Mouse (Mus musculus) cerebral cortex, adult 2 months (tissue): ENCODE measurements around the gene Bmper.

Source experiments
- WGBS: fragments of 180-500 bp; shearing (Covaris S2); methylation state at CpG from one replicate; pipeline ENCODE4 v1.1.7; 2018; 5-methylcytosine and 5-hydroxymethylcytosine counted together

Bmper gene

GRCm38 (mm10) chr9:23300376-23300775 lies 77.5 kb downstream of the Bmper start:
- WGBS = 88% methylated on average over 8 of the region's 8 CpGs

- WGBS = 76% methylated on average over 4 of the region's 4 CpGs
Measured at GRCm38 (mm10) chr9:23305681-23306080, 82.8 kb downstream of the Bmper start.

GRCm38 (mm10) chr9:23306226-23306625 lies 83.3 kb downstream of the Bmper start:
- 93% methylated on average over 4 of the region's 4 CpGs for WGBS

GRCm38 (mm10) chr9:23307835-23308234 lies 85.0 kb downstream of the Bmper start:
- WGBS = 90% methylated on average over 2 of the region's 2 CpGs

- WGBS = 85% methylated on average over 3 of the region's 3 CpGs
Measured at GRCm38 (mm10) chr9:23310953-23311352, 88.1 kb downstream of the Bmper start.

- 63% methylated on average over 2 of the region's 2 CpGs for WGBS
Measured at GRCm38 (mm10) chr9:23312877-23313276, 90.0 kb downstream of the Bmper start.

- whole genome bisulfite sequencing = 84% methylated on average over 5 of the region's 5 CpGs
Measured at GRCm38 (mm10) chr9:23315631-23316330, 92.9 kb downstream of the Bmper start.

GRCm38 (mm10) chr9:23327830-23328229 lies 105.0 kb downstream of the Bmper start:
- 59% methylated on average over 3 of the region's 3 CpGs for WGBS

- WGBS = 81% methylated on average over 3 of the region's 3 CpGs
Measured at GRCm38 (mm10) chr9:23333041-23333622, 110.3 kb downstream of the Bmper start.

- WGBS = 85% methylated on average over 8 of the region's 8 CpGs
Measured at GRCm38 (mm10) chr9:23345093-23345844, 122.4 kb downstream of the Bmper start.

GRCm38 (mm10) chr9:23349603-23350002 lies 126.7 kb downstream of the Bmper start:
- WGBS = 74% methylated on average over 5 of the region's 5 CpGs

- WGBS = 57% methylated on average over 8 of the region's 8 CpGs
Measured at GRCm38 (mm10) chr9:23351400-23351799, 128.5 kb downstream of the Bmper start.

GRCm38 (mm10) chr9:23352396-23352795 lies 129.5 kb downstream of the Bmper start:
- WGBS = 88% methylated on average over 2 of the region's 2 CpGs

- 30% methylated on average over 5 of the region's 5 CpGs for WGBS
Measured at GRCm38 (mm10) chr9:23354201-23354820, 131.4 kb downstream of the Bmper start.

GRCm38 (mm10) chr9:23358108-23358507 lies 135.2 kb downstream of the Bmper start:
- 97% methylated on average over 2 of the region's 2 CpGs for WGBS

- 71% methylated on average over 2 of the region's 2 CpGs for WGBS
Measured at GRCm38 (mm10) chr9:23363139-23363538, 140.3 kb downstream of the Bmper start.

GRCm38 (mm10) chr9:23363540-23363939 lies 140.7 kb downstream of the Bmper start:
- 90% methylated on average over 7 of the region's 7 CpGs for WGBS

GRCm38 (mm10) chr9:23364047-23364446 lies 141.2 kb downstream of the Bmper start:
- 88% methylated on average over 2 of the region's 2 CpGs for whole genome bisulfite sequencing

GRCm38 (mm10) chr9:23374789-23375460 lies 152.0 kb downstream of the Bmper start:
- 59% methylated on average over 4 of the region's 4 CpGs for WGBS

GRCm38 (mm10) chr9:23377831-23378730 lies 155.2 kb downstream of the Bmper start:
- 39% methylated on average over 5 of the region's 5 CpGs for WGBS

- 47% methylated on average over 6 of the region's 6 CpGs for WGBS
Measured at GRCm38 (mm10) chr9:23378731-23379170, 155.9 kb downstream of the Bmper start.
